Mouse (Mus musculus): ENCODE results near the gene Slc2a6.

GRCm38 (mm10) chr2:27074804-27075203 lies 47.0 kb upstream of the Slc2a6 start:
- TF ChIP-seq CTCF (IDR thresholded peaks at IDR 0.05; ENCODE audit: low read depth, low read length) = no peak
- TF ChIP-seq GATA1 (IDR thresholded peaks at IDR 0.05; ENCODE audit: borderline replicate concordance, low read length) = no peak
- TF ChIP-seq POLR2AphosphoS5 (IDR thresholded peaks at IDR 0.05; ENCODE audit: insufficient replicate concordance, low read depth, low read length) = no peak

Measured in G1E (cell line).